Mouse (Mus musculus): ENCODE measurements around the gene Golga2.

The Golga2 gene

GRCm38 (mm10) chr2:32343351-32343671 lies 56.1 kb downstream of the Golga2 start:
- DNase-seq (ENCODE audit: low spot score), result no peak

DNA sequence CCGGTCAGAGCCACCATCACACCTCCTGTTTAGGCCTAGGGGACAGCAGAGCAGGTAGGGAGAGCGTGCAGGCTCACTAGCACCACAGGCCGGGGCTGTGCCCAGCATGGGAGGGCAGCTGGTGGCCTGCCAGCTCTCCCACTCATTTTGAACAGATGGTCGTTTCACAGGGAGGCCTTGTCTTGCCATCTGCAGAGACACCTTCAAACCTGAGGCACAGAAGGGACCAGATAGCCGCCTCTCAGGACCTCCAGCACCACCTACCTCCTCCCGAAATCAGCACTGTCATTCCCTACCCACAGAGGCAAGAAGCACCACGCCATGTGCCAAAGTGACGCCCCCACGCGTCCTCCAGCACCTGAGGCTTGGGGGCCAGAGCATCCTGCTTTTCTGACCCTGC lies 56.9 kb downstream of the Golga2 start:
- no peak for DNase-seq (ENCODE audit: low spot score)

GRCm38 (mm10) chr2:32344598-32345321 lies 57.6 kb downstream of the Golga2 start:
- DNase-seq (ENCODE audit: low spot score), result no peak

GRCm38 (mm10) chr2:32347019-32347418 lies 59.8 kb downstream of the Golga2 start:
- DNase-seq (ENCODE audit: low spot score), result no peak

- no peak for DNase-seq (ENCODE audit: low spot score)
Observed at GRCm38 (mm10) chr2:32348311-32348710, 61.1 kb downstream of the Golga2 start.

GRCm38 (mm10) chr2:32349625-32350255 lies 62.6 kb downstream of the Golga2 start:
- DNase-seq (ENCODE audit: low spot score), result no peak

DNA sequence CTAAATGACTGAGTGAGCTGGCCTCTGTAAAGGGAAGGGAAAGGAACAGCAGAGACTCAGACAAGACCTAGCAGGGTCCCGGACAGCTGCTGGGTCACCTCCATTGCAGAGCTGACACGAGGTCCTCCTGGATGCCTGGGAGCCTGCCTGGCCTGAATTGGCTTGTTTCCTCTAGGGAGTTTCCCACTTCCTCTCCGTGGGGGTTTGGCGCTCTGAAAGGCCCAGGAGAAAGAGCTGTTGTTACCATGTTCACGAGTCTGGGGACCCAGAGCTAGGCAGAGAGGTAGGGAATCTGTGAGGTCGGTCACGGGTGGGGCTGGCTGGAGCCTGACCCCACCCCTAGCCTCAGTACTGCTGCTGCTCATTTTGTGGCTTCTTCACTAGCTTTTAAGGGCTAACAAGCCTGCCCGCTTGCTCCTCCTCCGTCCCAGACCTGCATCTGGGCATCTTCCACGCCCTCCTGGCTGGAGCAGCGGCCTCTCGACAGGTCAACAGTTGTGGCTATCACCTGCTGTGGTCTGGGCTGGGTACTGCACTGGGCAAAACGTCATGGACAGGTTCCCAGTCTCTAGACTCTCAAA lies 63.4 kb downstream of the Golga2 start:
- no peak for DNase-seq (ENCODE audit: low spot score)

GRCm38 (mm10) chr2:32351471-32351961 lies 64.3 kb downstream of the Golga2 start:
- DNase-seq (ENCODE audit: low spot score), result no peak

DNA sequence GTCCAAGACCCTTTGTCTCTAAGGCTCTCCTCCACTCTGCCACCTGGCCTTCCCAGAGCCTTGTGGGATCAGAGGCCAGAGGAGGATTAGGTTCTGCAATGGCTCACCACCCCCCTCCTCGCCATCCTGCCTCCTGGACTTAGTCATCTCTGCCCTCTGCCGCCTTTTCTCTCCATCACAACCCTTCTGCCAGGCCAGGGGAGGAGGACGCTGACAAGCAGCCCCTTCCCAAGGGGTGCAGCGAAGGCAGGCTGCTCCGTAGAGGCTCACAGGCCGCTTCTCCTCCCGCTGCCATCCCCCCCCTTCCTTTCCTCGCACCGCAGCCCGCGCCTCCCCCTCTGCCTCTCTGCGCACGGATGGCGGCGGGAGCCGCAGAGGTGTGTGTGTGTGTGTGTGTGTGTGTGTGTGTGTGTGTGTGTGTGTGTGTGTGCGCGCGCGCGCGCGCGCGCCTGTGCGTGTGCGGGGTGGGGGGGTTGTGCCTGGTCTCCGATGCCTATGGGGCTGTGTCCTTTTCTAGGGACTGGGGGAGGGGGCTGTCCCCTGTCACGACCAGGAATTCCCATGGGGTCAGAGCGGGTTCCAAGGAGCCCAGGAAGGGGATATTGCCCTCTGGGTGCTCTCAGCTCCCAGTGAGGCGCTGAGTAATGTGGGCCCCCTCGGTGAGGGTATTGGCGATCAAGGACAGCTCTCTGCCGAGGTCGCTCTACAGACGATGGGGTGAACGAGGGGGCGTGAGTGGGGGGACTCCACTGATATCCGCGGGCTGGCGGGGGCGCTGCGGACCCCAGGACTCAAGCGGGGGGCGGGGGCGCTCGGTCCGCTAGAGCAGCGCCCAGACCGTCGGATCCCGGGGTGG lies 65.2 kb downstream of the Golga2 start, which contains the start of gene Ciz1:
TSS of gene Ciz1 (plus strand) at position 177 of the 856 bp plus-strand sequence.
- no peak for DNase-seq (ENCODE audit: low spot score)

- DNase-seq (ENCODE audit: low spot score), result peak; percentile 76
Observed at GRCm38 (mm10) chr2:32353007-32353542, 65.9 kb downstream of the Golga2 start, which contains the start of gene Dnm1. Gene Dnm1, minus strand, starts transcription at chr2:32353338.

- DNase-seq (ENCODE audit: low spot score), result no peak
Observed at GRCm38 (mm10) chr2:32353836-32354235, 66.7 kb downstream of the Golga2 start.

- DNase-seq (ENCODE audit: low spot score), result no peak
Observed at GRCm38 (mm10) chr2:32354336-32354895, 67.2 kb downstream of the Golga2 start.

DNA sequence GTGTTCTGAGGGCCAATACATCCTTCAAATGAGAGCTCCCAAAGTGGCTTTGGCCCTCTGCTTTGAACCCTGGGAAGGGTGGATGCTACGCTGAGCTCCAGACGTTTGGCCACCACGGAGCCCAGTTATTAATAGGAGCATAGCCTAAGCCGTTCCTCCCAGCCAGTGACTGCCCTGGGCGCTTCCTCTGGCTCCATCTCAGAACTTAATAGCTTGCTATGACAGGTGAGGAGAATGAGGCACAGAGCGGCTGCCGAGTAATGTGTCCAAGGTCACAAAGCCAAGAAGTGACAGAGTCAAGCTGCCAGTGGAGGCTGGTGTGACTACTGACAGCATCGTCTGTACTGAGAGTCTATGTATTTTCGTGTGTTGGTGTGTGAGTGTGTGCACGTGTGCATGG lies 69.0 kb downstream of the Golga2 start:
- no peak for DNase-seq (ENCODE audit: low spot score)
